Mouse (Mus musculus) neural tube, embryonic 10.5 days (tissue): ENCODE measurements around the gene Fopnl.
A peak's percentile ranks its signal among the peaks of the same experiment; 100 is the strongest.

Experiments
- DNase-seq: peaks from one replicate; pipeline ENCODE4 v3.0.0-alpha.2; 2017; ENCODE audit warnings: low spot score; ENCODE audit errors: extremely low spot score

Gene Fopnl

DNA sequence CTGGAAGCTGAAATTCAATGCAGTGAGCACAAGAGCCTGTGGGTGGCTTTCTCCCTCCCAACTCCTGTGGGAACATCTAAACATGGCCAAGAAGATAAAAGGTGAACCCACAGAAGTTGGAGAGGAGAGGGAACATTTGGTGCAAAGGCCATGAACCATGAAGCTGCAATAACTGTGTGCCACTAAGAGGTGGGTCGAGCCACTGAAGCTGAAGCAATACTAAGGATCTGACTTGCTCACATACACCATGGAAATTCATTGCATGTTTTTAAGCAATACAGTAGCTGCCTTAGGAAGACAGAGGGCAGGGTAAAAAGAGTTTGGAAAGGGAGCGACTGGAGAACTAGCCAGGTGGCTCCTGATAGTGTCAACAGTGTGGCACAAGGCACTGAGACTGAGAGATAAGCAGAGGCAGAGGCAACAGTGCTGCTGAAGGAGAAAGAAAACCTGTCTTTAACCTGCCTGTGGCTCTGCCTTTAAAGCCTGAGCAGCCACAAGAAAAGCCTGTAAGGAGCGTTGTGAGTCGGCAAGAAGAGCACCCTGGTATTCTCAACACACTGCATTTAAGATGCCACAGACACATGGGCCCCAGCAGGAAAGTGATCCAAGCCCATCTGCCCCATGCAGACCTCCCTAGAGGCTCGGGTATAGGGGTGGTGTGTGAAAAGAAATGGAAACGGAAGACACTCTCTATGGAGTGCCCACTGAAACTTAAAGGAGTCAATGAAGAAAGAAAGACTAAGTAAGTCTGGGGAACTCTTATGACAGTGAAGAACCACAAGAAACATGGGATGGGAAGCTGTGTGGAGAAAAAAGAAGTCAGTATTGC, 8.7 kb downstream of the Fopnl start:
- no peak for DNase-seq

DNA sequence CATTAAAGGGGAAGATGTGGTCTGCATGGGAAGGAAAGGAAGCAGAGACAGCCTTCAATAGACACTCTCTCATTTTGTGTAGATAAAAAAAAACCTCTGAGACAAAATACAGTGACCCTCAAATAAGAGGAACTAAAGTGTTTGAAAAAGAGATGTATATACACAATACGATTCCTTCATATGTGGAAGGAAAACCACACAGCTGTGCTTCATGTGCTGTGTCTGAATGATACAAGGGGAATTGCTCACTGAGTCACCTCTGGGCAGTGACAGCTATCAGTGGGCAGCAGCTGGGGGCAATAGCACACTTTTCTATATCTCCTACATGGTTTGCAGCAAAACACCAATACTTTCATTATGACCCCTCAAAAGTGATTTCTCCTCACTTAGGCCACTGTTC, 9.8 kb downstream of the Fopnl start:
- DNase-seq: no peak

DNA sequence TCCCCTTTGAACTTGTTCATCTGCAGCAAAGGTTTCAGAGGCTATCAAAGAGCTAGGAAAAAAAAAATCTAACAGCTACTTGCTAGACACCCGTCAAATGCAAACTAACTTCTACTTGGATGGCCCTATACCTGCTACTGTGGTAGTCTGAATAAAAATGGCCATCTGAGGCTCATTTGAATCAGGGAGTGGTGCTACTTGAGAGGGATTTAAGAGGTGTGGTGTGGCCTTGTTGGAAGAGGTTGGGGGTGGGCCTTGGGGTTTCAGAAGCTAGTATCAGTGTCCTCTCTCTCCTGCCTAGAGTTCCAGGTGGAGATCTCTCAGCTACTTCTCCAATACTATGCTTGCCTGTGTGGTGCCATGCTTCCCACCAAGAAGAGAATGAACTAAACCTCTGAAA, 10.8 kb downstream of the Fopnl start:
- no peak for DNase-seq

DNA sequence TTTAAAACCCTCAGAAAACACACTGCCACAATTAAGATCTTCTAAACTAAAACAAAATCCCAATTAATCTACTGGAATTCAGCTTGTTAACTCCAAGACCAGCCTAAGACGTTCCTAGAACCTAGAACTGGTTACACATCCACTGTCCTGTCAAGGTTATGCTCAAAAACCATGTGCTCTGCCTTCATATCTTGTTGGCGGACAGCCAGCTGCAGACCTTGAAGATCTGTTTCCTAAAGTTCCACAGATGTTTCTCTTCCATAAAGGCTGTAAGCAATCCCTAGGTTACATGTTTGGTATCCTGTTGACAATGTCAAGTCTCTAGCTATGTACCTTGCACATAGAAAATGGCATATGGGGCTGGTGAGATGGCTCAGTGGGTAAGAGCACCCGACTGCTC, 12.4 kb downstream of the Fopnl start:
- DNase-seq: no peak

DNA sequence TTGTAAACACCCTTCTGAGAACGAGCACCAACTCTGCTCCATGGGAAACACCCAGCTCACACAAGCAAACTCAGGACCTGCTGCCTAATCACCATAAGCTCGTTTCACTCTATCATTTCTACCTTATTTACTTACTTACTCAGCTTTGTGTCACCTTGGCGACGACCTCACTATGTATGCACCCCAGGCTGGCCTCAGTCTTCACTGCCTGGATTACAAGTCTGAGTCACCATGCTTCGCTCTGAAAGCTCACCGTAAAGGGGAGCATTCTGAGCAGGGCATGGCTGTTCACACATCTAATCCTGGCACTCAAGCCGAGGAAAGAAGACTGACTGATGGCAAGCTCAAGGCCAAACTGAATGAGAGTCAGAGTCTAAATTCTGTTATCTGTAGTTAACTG, 13.5 kb downstream of the Fopnl start:
- no peak for DNase-seq

DNA sequence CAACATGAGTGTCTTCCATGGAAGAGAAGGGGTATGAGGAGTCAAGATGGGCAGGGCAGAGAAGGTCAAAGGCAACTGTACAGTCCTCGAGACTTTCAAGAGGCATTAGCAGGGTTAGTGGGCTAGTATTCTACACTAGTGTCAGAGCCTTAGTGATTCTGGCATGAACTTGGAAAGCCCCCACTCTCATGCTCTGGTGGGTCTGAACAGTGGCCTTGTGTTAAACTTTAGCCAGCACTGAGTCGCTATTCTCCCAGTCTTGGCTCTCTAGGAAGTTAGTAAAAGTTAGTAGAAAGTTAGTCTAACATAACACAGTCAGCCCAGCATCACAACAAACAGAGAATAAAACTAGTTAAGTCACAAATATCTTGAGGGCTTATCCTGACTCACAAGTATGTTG, 14.1 kb downstream of the Fopnl start:
- DNase-seq: no peak

DNA sequence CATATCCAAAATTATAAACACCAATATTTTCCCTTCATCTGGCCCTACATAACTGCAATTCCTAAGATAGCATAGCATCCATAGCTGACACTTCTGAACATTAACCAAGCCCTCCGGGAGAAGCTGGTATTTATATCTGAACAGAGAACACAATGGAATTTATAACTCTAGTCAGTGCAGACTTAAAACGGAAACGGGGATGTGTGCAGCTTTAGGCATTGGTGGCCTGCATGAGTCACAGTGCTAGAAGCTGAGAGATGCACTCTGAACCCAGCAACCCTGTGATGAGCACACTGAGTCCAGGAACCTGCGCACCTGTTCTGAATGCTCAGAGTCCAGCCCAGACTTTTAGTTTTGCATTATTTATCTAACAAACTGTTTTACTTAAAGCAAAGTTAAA, 18.7 kb downstream of the Fopnl start:
- no peak for DNase-seq

DNA sequence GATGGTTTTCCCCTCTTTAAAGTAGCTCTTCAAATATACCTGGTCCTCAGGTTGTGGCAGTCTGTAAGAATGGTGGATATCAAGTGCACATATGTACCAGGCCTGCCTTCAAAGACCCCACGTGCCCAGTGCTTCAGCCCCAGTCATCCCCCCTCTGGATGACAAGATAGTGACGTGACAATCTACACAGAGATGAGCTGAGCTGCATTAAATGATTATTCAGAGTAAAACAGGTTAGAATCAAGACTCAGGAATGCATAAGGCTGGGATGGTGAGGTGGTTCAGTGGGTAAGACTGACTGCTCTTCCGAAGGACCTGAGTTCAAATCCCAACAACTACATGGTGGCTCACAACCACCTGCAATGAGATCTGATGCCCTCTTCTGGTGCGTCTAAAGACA, 19.5 kb downstream of the Fopnl start:
- no peak for DNase-seq

DNA sequence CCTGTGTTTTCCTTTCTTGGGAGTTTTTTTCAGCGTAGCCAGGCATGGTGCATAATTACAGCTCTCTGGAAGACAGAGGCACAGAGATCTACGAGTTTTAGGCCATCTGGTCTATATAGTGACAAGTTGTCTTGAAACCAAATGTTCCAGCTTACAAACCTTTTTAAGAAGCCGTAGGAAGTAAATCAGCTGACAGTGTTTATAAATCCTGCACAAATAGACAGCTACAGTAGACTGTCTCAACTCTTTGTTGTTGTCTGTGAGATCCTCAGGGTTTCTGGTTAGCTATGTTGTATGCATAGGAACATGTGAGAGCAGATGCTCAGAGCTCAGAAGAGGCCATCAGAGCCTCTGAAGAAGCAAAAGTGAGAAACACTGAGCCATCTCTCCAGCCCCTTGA, 20.1 kb downstream of the Fopnl start:
- DNase-seq: no peak

DNA sequence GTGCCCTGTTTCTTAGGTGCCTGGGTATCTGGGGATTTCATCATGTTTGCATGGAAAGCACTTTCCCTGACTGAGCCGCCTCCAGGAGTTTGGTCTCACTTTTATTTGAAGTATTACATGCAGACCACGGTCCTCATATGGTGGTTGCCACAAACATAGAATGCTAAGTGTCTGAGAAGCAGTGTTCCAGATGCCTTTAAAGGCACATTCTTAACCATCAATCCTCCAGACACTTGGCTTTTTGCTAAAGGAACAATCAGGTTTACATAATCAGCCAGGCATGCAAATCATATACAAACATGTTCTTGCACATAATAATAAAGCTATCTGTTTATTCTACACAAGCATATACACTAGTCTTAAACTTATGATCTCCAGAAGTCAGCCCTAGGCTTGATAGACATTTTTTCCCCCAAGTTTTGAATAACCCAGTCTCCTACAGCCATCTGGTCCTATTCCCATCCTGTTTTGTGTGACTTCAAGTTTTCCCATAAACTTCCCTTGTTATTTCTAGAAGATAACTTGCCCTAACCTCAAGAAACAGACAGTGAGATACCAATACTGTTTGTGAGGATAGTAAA, 20.6 kb downstream of the Fopnl start:
- DNase-seq: no peak

DNA sequence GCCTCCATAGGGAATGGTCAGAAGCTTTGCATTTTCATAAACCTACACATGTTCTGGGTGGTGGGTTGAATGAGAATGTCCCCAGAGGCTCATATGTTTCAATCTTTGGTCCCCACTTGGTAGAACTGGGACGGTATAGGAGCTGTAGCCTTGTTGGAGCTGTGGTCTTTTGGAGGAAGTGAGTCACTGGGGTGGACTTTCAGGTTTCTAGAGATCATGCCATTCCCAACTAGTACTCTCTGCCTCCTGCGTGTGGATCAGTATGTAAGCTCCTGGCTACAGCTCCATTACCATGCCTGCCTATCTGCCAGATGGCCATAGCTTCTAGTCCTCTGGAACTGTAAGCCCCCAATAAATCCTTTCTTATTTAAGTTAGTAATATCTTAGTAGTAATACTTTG, 21.9 kb downstream of the Fopnl start:
- no peak for DNase-seq

DNA sequence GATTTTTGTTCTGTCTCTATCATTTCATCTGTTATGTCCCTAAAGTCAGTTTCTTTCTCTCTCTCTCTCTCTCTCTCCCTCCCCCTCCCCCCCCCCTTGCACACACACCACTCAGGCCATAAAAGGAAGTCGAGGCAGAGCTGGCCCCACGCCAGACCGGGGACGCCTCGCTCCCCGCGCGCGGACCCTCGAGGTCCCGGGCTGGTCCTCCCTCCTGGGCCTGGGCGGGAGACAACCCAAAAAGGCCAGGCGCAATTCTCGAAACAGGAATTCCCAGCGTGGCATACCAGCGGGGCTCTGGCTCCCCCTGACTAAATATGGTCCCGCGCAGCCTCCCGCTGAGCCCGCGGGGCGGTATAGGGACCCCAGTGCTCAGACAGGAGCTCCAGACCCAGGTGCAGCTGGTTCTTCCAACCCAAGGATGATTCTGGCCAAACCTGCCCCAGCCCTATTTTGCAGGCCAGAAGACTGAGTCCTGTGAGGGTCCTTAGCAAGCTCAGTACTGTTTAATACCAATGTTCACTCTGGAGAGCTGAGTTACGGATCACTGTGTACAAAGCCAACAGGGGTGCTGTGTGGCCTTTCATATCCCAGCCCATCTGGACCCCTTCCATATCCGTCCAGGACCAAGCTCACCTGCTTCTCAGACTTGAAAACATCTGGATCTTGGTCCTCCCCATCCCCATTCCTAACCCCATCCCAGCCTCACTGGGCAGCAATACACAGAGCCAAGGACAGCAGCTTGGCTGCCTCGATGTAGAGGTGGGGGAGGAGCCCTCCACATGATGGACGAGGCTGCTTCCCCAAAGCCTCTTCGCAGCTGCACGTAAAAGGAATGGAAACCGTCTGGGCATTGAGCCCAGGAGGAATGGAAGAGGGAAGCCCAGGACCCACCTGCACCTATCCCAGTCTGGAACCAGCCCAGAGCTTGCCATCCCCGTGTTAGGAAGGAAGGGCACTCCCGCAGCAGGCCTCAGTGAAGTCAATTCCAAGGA, 24.7 kb downstream of the Fopnl start:
- DNase-seq: peak; percentile 20

DNA sequence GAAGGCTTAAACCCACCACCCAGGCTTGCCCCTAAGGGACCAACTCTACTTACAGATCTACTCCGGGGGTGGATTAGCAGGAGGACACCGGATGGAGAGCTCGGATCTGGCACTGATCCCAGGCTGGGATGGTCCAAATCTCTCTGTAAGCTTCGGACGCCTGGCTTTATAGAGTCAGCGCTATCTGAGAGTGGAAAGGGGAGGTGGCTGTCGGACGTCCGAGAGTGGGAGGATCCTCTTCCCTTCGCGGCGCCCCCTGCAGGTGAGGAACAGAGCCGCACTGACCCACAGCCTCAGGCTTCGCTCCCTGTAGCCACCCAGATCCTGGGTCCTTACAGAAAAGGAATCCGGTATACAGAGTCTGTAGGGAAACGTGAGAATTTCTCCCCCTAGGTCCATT, 26.0 kb downstream of the Fopnl start, which contains the start of gene Myh11:
Gene Myh11, minus strand, starts transcription at position 150 of the 400 bp plus-strand sequence.
- DNase-seq: peak; percentile 63

DNA sequence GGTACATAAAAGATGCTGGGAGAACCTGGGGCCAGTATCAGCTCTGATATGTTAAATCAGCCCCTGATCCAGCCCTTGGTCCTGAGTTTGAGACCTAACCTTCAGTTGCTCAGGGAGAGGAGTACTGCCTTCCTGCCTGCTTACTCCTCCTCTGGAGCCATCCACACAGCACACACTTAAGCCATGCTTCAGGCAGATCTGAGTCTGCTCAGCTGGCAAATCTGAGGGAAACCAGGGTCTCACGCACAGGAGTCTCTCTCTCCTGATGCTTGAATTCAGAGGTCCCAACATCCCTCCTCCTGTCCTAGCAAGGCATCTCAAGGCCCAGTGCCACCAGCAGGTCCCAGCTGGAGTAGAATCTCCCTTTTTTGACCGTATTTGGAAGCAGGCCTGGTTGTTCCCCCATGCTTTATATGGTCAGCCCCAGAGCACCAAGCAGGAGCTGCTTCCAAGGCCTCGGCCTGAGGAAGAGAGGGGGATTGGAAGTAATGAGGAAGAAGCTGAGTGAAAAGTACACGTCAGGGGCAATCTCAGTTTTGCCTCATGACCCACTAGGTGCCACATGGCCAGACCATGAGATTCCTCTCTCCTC, 44.7 kb downstream of the Fopnl start:
- no peak for DNase-seq

DNA sequence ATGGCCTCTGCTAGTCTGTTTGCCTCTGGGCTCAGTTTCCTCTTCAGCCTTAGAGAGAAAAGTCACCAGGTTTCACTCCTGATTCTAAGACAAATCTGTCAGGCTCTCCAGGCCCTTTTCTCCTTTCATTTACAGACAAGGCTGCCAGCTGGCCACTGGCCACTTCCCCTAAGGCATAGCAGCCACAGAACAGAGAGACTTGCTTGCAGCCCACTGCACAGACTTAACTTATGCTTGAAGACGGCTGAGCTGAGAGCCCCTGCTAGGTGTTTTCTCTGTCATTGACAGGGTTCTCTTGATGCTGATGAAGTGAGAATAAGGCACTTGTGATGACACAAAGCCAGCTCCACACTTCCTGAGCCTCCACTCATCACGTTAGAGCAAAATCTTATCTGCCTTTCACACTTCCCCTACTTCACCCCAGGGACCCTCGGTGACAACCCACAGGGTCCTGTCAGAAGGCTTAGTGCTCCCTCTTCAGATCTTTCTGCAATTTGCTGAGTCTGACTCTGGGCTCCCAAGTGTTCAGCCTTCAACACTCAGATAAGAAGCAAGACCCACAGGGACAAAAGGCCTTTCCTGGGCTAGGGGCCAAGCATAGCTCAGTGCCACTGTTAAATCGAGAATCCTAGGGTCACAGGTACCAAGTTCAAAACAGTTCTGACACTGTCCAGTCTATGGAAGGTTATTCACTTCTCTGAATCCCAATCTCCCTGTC, 51.8 kb downstream of the Fopnl start:
- DNase-seq: no peak

DNA sequence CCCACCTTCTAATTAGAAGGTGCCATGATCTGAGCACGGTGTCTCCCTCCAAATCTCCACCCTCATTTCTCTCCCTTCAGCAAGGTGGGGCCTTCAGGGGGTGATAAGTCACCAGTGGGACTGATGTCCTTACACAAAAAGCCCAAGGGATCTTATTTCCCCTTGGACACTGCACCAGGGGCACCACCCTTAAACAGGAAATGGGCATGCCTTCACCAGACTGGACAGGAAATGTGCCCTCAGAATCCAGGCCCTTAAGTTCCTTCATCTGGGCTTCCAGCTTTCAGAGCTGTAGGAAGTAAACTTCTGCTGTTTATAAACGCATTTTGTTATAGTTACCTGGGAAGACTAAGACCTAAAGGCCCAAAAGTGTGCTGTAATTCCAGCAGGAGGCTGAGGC, 52.7 kb downstream of the Fopnl start:
- no peak for DNase-seq

DNA sequence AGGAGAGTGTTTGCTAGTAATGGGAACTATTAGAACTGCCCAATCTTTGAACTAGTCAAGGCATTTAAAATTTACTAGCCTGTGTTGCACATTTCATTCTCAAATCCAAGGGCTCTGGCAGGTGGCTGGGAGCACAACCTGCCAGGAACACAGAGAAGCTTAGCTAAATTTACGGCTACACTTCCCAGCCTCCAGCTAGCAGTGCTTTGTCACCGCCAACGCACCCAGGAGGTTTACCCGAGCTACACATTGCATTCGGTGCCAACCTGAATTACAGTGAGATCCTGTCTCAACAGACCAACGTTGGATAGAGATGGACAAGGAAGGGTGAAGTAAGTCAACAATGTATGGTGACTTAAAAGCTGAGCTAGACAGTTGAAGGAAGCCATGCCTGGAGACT, 54.0 kb downstream of the Fopnl start:
- no peak for DNase-seq

DNA sequence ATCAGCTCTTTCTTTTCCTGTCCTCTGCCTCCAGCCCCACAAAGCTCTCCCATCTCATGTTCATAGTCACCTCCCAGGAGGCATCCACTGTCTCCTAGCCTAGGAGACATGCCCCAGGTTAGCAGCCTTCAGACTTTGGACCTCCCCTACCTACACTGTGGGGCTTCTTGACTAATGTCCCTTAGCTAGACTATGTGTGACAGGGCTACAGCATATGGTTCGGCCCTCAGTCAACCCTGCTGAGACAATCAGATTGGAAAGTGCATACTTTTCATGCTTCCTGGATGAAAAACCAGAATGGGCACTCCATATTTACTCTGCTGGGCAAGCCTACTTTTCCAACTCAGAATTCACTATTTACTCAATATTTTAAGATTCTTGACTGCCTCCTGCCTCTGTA, 54.8 kb downstream of the Fopnl start:
- DNase-seq: no peak

DNA sequence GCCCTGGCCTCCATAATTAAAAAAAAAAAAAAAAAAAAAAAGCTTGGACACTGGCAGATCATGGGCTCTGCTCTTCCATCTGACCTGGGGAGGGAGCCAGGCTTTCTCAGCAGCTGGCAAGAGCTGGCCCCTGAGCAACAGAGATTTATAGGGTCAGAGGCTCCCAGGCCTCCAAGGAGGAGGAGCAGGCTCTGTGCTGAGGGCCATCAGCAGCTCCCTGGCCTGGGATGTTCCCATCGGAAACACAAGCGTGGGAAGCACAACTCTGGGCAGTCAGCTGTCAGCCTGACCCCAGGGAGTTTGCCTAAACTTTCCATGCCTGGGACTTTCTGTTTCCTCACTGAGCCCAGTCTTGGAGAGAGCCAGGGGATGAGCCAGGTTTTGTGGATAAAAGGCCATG, 58.3 kb downstream of the Fopnl start:
- no peak for DNase-seq

DNA sequence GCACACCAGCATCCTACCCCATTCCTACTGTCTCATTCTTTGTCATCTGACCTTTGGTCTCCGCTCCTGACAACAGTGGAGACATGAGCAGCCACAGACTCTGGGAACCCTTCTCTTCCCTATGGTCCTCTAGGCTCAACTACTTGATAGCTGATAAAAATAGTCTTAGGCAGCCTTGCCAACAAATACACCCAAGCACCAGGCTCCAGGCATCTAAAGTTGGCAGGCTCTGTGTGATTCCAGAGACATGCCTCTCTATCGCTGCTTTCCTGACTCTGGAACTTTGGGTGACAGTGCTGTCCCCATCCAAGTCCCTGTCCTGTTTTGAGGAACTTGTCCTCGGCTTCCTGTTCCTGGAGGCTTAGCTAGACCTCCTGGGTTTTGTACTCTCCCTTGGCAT, 63.6 kb downstream of the Fopnl start:
- DNase-seq: no peak

DNA sequence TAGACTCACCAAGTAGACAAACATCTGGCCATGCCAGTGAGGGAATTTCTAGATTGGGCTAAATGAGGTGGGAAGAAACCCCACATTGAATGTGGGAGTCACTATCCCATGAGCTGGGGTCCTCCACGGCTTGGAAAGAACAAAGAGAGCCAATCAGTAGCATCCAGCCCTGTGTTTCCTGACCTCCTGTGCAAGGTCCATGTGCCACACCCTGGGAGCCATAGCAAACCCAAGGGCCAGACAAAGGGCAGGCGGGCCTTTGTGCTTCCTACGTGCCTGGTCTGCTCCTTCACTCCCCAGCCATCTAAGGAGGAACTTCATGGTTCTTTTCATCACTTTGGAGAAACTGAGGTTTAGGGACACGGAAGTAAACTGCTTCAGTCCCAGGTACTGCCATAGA, 64.3 kb downstream of the Fopnl start:
- DNase-seq: no peak
